Mouse (Mus musculus) heart, embryonic 13.5 days (tissue): ENCODE results near the gene Tada2b. TPM values are rescaled to one million over a fixed set of nuclear protein-coding genes. Genes with fewer than 3 reads are reported as not detected.

Experiments
- ATAC-seq: fragments of 200-750 bp; cut with Nextera tagmentation; 2 replicates; pipeline ENCODE4 v1.8.0; 2017; ENCODE audit warnings: moderate TSS enrichment; ENCODE audit not compliant: insufficient number of reproducible peaks, low FRiP score, low TSS enrichment; ENCODE audit errors: extremely low read depth
- H3K27ac ChIP-seq: fragments of 300-500 bp; sonication (generic); replicated peaks from 2 replicates; pipeline ENCODE4 v1.5.1; 2015; ENCODE audit warnings: moderate library complexity, mild to moderate bottlenecking, inconsistent platforms
- H3K27me3 ChIP-seq: fragments of 300-500 bp; sonication (generic); replicated peaks from 2 replicates; pipeline ENCODE4 v1.6.1; 2015; ENCODE audit warnings: mild to moderate bottlenecking, inconsistent platforms
- H3K36me3 ChIP-seq: fragments of 300-500 bp; sonication (generic); 2 replicates; pipeline ENCODE4 v1.6.1; 2015; ENCODE audit warnings: mild to moderate bottlenecking, inconsistent platforms
- H3K4me1 ChIP-seq: fragments of 300-500 bp; sonication (generic); 2 replicates; pipeline ENCODE4 v1.6.1; 2015; ENCODE audit warnings: inconsistent platforms
- H3K4me2 ChIP-seq: fragments of 300-500 bp; sonication (generic); 2 replicates; pipeline ENCODE4 v1.6.1; 2015; ENCODE audit warnings: inconsistent platforms, mild to moderate bottlenecking, moderate library complexity
- H3K4me3 ChIP-seq: fragments of 300-500 bp; sonication (generic); 2 replicates; pipeline ENCODE4 v1.5.1; 2015; ENCODE audit warnings: moderate library complexity, mild to moderate bottlenecking, inconsistent platforms
- H3K9ac ChIP-seq: fragments of 300-500 bp; sonication (generic); 2 replicates; pipeline ENCODE4 v1.6.1; 2015; ENCODE audit warnings: inconsistent platforms, mild to moderate bottlenecking, moderate library complexity
- H3K9me3 ChIP-seq: fragments of 300-500 bp; sonication (generic); 2 replicates; pipeline ENCODE4 v1.6.1; 2016; ENCODE audit warnings: inconsistent platforms
- WGBS: fragments of 180-500 bp; shearing (Covaris S2); methylation state at CpG from one replicate; pipeline ENCODE4 v1.1.7; 2015; ENCODE audit warnings: mixed read lengths; 5-methylcytosine and 5-hydroxymethylcytosine counted together
- polyA plus RNA-seq: library from polyadenylated mRNA; unstranded; fragments of >200 nt; fragmentation: Nextera tagmentation; extraction: Ambion mirVana; gene quantifications from 2 replicates; pipeline ENCODE4 v1.2.1, GENCODE M21; 2015

The Tada2b gene
- polyA plus RNA-seq, 1 experiment from 2014 or later, result 1.6 TPM

DNA sequence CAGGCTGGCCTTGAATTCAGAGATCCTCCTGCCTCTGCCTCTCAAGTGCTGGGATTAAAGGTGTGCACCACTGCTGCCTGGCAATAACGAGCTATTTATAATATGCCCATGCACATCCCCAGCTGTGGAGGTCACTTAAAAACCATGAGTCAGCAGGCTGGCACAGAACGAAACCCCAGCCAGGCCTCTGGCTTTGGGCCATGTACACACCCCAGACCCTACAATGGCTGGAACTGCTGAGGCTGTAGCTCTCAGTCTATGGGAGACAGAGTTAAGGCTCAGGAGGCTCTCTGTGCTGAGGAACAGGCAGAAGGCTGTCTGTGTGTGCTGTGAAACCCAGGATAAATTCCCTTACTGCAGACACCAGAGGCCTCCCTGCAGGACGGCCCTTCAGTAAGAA lies 43.3 kb downstream of the Tada2b start:
- Histone ChIP-seq H3K4me3 (no peak overlapping the region), H3K4me1 (no peaks in the 10 kb centered on the region), H3K9me3 (no peaks in the 10 kb centered on the region), H3K9ac (no peak overlapping the region), H3K4me2 (no peak overlapping the region), H3K27me3 (peaks cover 46% of the 10 kb centered on the region), H3K36me3 (no peaks in the 10 kb centered on the region), H3K27ac (no peak overlapping the region)
- WGBS, result 40% methylated on average over 3 of the region's 3 CpGs
- ATAC-seq, result no peak

DNA sequence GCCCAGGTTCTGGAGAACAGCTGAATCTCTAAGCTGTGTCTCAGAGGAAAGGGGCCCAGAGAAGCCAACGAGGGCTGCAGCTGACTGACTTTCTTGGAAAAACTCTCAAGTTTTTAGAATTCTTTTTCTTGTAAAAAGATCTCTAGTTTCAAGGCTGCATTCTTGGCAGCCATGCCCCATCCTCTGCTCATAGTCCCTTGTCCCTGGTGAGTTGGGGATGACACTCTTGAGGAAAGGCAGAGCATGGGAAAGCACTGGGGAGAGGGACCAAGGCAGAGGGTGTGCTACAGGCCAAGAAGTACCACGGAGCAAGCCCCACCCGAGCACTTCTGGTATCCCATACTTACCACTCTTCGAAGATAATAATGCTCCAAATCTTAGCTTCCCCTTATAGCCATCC lies 47.2 kb downstream of the Tada2b start:
- H3K4me1 ChIP-seq, result no peaks in the 10 kb centered on the region
- ATAC-seq, result no peak
- peaks cover 22% of the 10 kb centered on the region for H3K27me3 ChIP-seq
- no peak overlapping the region for H3K4me2 ChIP-seq
- no peak overlapping the region for H3K9ac ChIP-seq
- H3K36me3 ChIP-seq, result no peaks in the 10 kb centered on the region
- WGBS, result 55% methylated on average over 4 of the region's 4 CpGs
- H3K4me3 ChIP-seq, result no peak overlapping the region
- H3K9me3 ChIP-seq, result no peaks in the 10 kb centered on the region
- no peak overlapping the region for H3K27ac ChIP-seq

DNA sequence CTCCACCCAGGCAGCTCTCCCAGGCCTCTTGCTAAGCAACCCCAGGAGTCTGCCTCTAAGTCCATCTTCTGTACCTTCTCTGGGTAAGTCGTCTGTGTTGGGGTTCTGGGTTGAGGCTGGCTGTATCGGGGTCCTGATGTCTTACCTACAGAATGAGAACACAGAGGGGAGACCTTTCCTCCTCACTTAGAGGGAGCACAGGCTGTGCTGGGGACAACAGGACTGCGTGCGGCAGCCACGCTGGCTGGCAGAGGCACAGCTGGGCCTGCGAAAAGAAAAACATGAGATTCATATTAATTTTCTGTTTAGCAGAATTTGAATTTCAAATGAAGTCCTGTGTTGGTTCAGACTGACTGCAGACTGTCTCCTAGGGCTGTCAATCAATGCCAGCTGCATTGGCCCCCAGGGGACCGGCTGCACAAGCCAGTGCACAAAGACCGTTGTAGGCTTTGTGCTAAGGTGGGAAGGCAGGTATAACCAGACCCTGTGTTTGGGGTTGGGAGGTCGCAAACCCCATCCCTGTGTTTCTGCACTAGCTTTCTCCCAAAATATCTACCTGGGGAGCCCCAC lies 49.6 kb downstream of the Tada2b start:
- Histone ChIP-seq H3K4me3 (no peak overlapping the region), H3K27me3 (peaks cover 32% of the 10 kb centered on the region), H3K4me1 (no peaks in the 10 kb centered on the region), H3K27ac (no peak overlapping the region), H3K36me3 (no peaks in the 10 kb centered on the region), H3K9ac (no peak overlapping the region), H3K9me3 (no peaks in the 10 kb centered on the region), H3K4me2 (no peak overlapping the region)
- WGBS, result 73% methylated on average over 9 of the region's 9 CpGs
- no peak for ATAC-seq

DNA sequence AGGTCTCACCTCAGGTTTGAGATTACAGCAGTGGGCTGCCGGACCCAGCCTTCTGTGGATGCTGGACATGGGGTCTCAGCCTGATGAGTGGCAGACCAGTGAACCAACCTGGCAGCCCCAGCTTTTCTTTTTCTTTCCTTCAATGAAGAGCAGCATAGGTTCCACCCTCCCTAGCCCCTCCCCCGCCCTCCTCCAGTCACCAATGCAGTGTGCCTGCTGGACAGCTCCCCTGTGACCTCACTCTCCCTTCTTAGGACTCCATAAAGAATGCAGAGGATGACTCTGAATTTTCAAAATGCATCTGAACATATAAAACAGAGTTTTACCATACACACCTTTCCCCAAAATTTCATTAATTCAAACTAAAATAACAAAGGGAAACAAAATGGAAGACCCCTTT lies 52.4 kb downstream of the Tada2b start:
- no peaks in the 10 kb centered on the region for H3K9me3 ChIP-seq
- peaks cover 22% of the 10 kb centered on the region for H3K27me3 ChIP-seq
- H3K9ac ChIP-seq, result no peak overlapping the region
- no peak for ATAC-seq
- 52% methylated on average over 2 of the region's 2 CpGs for WGBS
- no peak overlapping the region for H3K27ac ChIP-seq
- no peaks in the 10 kb centered on the region for H3K36me3 ChIP-seq
- no peak overlapping the region for H3K4me3 ChIP-seq
- H3K4me1 ChIP-seq, result no peaks in the 10 kb centered on the region; the same call in 1 of the 2 replicates
- no peak overlapping the region for H3K4me2 ChIP-seq

DNA sequence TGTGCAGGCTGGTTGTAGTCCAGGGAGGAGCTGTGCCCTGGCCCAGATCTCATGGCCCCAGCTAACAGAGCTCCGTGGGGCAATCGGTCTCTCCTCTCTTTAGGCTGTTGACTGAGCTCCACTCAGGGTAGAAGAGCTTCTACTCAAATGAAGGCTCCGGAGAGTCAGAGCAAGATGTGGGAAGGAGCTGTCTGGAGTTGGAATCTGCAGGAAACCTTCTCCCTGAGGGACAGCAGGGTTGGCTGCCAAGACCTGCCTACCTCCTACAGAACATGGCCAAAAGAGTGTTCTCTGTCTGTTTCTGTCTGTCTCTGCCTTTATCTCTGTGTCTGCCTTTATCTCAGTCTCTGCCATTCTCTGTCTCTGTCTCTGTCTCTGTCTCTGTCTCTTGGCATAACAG lies 54.5 kb downstream of the Tada2b start:
- WGBS, result 73% methylated on average over 3 of the region's 3 CpGs
- peaks cover 34% of the 10 kb centered on the region for H3K27me3 ChIP-seq
- H3K4me3 ChIP-seq, result no peak overlapping the region
- H3K36me3 ChIP-seq, result no peaks in the 10 kb centered on the region
- H3K4me1 ChIP-seq, result no peaks in the 10 kb centered on the region; the same call in 1 of the 2 replicates
- H3K4me2 ChIP-seq, result no peak overlapping the region
- no peak for ATAC-seq
- H3K9ac ChIP-seq, result no peak overlapping the region
- no peak overlapping the region for H3K27ac ChIP-seq
- H3K9me3 ChIP-seq, result no peaks in the 10 kb centered on the region

DNA sequence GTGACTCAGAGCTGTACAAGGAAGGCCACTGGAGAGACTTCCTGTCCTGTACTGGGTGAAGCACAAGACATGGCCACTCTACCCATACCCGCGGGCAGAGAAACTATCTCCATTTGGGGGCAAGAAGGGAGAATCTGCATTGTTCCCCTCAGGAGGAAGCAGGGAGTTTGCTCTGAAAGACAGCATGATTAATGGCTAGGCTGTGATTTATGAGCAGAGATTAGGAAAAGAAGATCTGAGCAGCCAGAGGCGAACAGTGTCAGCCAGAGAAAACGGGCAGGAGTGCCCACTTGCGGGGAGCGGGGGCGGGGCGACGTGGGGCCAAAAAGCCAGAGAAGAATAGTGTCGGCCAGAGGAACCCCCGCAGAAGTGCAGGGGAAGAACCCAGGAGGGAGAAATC lies 56.3 kb downstream of the Tada2b start:
- Histone ChIP-seq H3K9ac (no peak overlapping the region), H3K4me3 (no peak overlapping the region), H3K9me3 (no peaks in the 10 kb centered on the region), H3K27me3 (peaks cover 35% of the 10 kb centered on the region), H3K36me3 (no peaks in the 10 kb centered on the region), H3K27ac (no peak overlapping the region), H3K4me2 (peak overlapping the region; percentile 1; the same call in 1 of the 2 replicates), H3K4me1 (no peaks in the 10 kb centered on the region; the same call in 1 of the 2 replicates)
- WGBS, result 48% methylated on average over 11 of the region's 11 CpGs
- no peak for ATAC-seq

DNA sequence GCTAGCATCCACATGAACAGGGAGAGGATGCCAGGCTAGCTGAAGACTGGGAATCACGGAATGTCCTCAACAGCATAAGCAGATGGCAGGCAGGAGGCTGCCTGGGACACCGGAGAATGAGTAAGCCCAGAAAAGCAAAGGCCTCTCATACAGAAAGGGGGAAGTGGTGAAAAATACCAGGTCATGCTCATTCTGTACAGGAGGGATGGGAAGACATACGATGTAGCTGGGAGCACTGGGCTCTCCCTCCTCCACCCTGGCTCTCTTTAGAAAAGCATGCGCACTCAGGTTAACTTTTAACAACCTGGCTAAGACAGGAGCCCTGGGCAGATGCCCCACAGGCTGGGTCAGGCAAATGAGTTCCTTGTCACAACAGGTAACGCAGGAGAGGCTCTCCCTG lies 57.7 kb downstream of the Tada2b start:
- WGBS, result 79% methylated on average over 5 of the region's 5 CpGs
- peaks cover 33% of the 10 kb centered on the region for H3K27me3 ChIP-seq
- no peak overlapping the region for H3K4me3 ChIP-seq
- H3K9me3 ChIP-seq, result no peaks in the 10 kb centered on the region
- H3K27ac ChIP-seq, result no peak overlapping the region
- ATAC-seq, result no peak
- H3K36me3 ChIP-seq, result no peaks in the 10 kb centered on the region
- H3K4me1 ChIP-seq, result no peaks in the 10 kb centered on the region; the same call in 1 of the 2 replicates
- no peak overlapping the region for H3K4me2 ChIP-seq
- no peak overlapping the region for H3K9ac ChIP-seq

DNA sequence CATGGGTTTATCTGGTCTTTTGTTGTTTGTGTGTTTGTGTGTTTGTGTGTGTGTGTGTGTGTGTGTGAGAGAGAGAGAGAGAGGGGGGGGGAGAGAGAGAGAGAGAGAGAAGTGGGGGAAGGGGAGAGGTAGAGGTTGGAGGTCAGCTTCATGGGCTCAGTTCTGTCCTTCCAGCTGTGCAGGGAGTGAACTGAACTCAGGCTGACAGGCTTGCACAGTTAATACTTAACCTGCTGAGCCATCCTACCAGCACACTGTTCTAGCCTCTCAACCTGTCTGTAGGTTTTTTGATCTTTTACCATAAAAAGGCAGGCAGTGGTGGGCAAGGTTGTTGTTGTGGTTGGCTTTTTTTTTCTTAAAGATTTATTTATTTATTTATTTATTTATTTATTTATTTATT lies 59.4 kb downstream of the Tada2b start:
- Histone ChIP-seq H3K9ac (no peak overlapping the region), H3K36me3 (no peaks in the 10 kb centered on the region), H3K27ac (no peak overlapping the region), H3K4me2 (no peak overlapping the region), H3K4me3 (no peak overlapping the region), H3K9me3 (no peaks in the 10 kb centered on the region), H3K27me3 (peaks cover 26% of the 10 kb centered on the region), H3K4me1 (no peaks in the 10 kb centered on the region; the same call in 1 of the 2 replicates)
- ATAC-seq, result no peak

Other genes with a start within 250 kb of the Tada2b start
- gene Sorcs2, start 86.1 kb downstream of the Tada2b start, polyA plus RNA-seq, result 10.7 and 10.9 TPM in 2 replicates
- gene Grpel1, start 19.3 kb downstream of the Tada2b start, polyA plus RNA-seq, result 52.9 and 59.4 TPM in 2 replicates
- 0.23 and 0.27 TPM in 2 replicates for gene Ccdc96, start 303 bp upstream of the Tada2b start, polyA plus RNA-seq
- 15.3 and 15.7 TPM in 2 replicates for gene Tbc1d14, start 109.0 kb upstream of the Tada2b start, polyA plus RNA-seq
- gene D5Ertd579e, start 211.7 kb upstream of the Tada2b start, polyA plus RNA-seq, result 20.3 and 22.5 TPM in 2 replicates